Mouse (Mus musculus) c-Kit-negative CD71-positive TER-119-positive erythroid progenitor cells, embryonic 14.5 days (primary cell): ENCODE results near the gene Olfr1457.

Source experiments
- DNase-seq: peaks from one replicate; pipeline ENCODE4 v3.0.0-alpha.2; 2013; ENCODE audit warnings: low read depth, low spot score

The Olfr1457 gene

GRCm38 (mm10) chr19:13097791-13098190, at the start of gene Olfr1457:
Olfr1457 (minus strand) TSS chr19:13097891.
- DNase-seq: no peak

GRCm38 (mm10) chr19:13106675-13107074, 9.0 kb upstream of the Olfr1457 start, which contains the start of gene Olfr1458:
Olfr1458 (minus strand) TSS chr19:13106775.
- DNase-seq: no peak

DNA sequence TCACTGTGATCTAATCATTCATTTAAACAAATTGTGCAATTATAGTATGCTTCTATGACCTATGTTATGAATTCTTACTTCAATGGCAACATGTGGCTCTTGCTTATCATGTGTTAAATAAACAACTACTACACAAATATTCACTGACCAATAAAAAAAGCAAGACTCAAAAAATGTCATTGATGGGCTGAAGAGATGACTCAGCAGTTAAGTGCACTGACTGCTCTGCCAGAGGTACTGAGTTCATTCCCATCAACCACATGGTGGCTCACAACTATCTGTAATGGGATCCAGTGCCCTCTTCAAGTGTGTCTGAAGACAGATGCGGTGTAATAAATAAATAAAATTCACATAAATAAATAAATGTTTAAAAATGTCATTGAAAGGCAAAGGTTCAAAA, 3.8 kb downstream of the Olfr1457 start:
- DNase-seq: no peak

- no peak for DNase-seq
Measured at GRCm38 (mm10) chr19:13060310-13060709, 37.4 kb downstream of the Olfr1457 start, which contains the start of gene Olfr1454. Olfr1454 (plus strand) TSS chr19:13060610.
